Mouse (Mus musculus) right cerebral cortex, postnatal 10 days (tissue): ENCODE measurements at regions not wholly inside any gene's neighbourhood (a gene's known extent, or its start where the extent isn't known, plus 50 kb on each side); places are given as distances from the start of the nearest gene placed in this dataset.

Experiments
- DNase-seq, 2 experiments: peaks; one replicate each; pipeline ENCODE4 v3.0.0; 2021; ENCODE audit warnings: low spot score in 2 of 2

- no peak for DNase-seq
Measured at GRCm38 (mm10) chr1:22222836-22223235, 261.1 kb upstream of the Kcnq5 start.

DNA sequence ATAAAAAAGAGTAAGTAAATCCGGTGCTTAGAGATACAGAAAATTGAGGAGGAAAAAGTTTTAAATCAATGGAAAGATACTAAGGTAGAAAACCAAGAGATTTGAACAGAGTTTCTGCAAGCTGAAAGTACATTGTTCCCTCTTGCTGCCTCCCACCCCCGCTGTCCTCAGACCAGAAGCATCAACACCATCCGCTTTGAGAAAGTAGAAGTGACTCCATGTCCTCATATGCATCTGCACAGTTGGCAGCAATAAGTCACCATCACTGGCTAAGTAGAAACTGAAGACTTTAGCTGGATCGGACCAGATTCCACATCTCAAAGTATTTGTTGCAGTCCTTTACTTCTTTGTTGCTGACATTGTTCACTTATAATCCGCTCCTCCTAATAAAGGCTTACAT lies 250.1 kb upstream of the Kcnq5 start:
- no peak for DNase-seq

- DNase-seq, result no peak
Measured at GRCm38 (mm10) chr1:22211232-22211631, 249.5 kb upstream of the Kcnq5 start.

GRCm38 (mm10) chr1:22210621-22211020 lies 248.9 kb upstream of the Kcnq5 start:
- DNase-seq, result peak in 1 of 2 experiments; percentile 20

- DNase-seq, result no peak
Measured at GRCm38 (mm10) chr1:22208287-22208686, 246.5 kb upstream of the Kcnq5 start.

DNA sequence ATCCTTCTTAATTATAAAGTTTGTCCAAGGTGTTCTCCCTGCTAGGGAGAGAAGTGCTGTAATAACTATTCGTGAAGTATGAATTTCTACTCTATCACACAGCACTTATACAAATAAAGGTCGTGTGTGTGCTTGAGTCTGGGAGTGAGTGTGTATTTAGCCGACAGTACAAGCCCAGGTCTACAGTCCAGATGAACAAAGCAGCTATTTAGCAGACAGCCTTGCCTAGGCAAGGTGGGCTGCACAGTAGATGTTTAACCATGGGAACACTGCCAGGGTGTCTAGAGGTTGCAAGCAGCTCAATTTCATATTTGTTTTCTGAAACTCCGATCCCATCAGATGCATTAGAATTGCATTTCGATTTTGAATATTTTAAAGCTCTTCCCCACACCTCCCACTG lies 245.2 kb upstream of the Kcnq5 start:
- DNase-seq, result no peak

DNA sequence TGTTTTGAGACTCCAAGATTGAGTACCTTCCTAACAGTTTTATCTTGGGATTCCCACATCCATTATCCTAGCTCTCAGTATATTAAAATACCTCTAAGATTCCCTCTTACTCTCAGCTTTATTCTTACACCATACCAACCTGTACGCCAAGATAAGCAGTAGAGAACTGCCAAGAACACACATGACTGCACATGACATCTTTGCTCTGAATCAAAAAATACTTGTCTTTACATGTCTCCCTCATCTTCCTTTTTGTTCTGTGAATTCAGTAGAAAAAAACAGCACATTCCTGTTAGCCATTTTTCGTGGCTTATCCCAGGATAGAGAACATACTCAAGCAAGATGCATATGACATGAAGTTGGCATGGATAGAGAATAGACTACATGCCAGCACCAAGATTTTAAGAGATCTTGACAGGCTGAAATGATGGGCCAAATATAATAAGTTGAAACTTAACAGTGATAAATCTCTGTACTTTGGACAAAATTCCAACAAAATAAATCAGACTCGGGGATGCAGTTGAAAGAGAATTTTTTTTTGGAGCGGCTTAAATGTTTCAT lies 206.0 kb upstream of the Kcnq5 start:
- no peak for DNase-seq

GRCm38 (mm10) chr1:22136571-22137122 lies 174.9 kb upstream of the Kcnq5 start:
- DNase-seq, result peak in 1 of 2 experiments; percentile 42

GRCm38 (mm10) chr1:22118266-22118772 lies 156.6 kb upstream of the Kcnq5 start:
- no peak for DNase-seq

GRCm38 (mm10) chr1:22116466-22116865 lies 154.7 kb upstream of the Kcnq5 start:
- DNase-seq, result no peak

GRCm38 (mm10) chr1:22105496-22105895 lies 143.8 kb upstream of the Kcnq5 start:
- DNase-seq, result no peak

GRCm38 (mm10) chr1:22071405-22072117 lies 109.8 kb upstream of the Kcnq5 start:
- DNase-seq, result no peak

DNA sequence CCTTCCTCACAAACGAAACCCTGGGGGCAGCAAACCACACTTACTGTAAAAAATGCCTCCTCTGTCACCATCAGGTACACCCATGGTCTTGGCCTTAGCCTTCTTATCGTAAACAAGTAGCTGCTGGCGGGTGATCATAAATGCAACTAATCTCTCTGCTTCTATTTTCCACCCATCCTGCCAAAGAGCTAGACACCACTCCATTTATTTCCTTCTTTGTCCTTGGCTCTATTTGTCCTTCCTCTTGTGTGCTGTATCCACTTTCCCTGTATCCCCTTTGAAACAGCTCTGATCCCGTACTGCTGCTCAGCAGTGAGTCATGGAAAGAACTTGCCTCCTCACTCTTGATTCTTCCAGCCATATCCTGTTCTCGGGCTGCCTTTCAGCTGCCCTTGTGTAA lies 108.3 kb upstream of the Kcnq5 start:
- DNase-seq, result no peak
